Mouse (Mus musculus) megakaryocyte, embryonic 14.5 days (primary cell): Measurements from ENCODE around the gene Gm20388.

ENCODE experiments used
- FLI1 ChIP-seq: IDR thresholded peaks from 2 replicates; pipeline ENCODE4 v1.6.1; 2012; ENCODE audit warnings: low read length, inconsistent platforms, mixed read lengths
- GATA1 ChIP-seq: IDR thresholded peaks from 3 replicates; pipeline ENCODE4 v1.6.1; 2012; ENCODE audit warnings: mixed read lengths, low read length, inconsistent platforms, borderline replicate concordance

DNA sequence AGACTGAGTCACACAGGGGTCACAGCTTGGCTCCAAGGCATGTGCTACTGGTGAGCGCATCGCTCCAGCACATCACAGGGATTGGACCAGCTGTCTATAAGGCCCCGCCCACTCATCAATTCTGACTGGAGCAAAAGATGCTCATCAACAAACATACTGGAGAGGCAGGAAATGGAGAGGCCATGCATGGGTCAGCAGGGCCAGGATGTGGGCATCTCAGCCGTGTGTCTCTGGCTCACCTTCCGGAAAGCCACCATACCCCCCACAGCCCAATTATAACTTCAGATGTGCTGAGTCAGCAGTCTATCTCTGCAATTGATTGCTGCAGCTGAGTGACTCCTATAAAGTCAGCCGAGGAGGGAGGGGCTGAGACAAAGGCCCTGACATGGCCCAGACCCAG is 1657.7 kb downstream of the Gm20388 start:
- no peak for TF ChIP-seq GATA1
- no peak for TF ChIP-seq FLI1
